Mouse (Mus musculus) liver, embryonic 11.5 days (tissue): ENCODE data around the gene Bean1. TPM values are rescaled to one million over a fixed set of nuclear protein-coding genes. Genes with fewer than 3 reads are reported as not detected.

Experiments
- ATAC-seq: fragments of 200-750 bp; cut with Nextera tagmentation; replicated peaks from 2 replicates; pipeline ENCODE4 v1.8.0; 2017; ENCODE audit warnings: moderate number of reproducible peaks, mild to moderate bottlenecking, moderate TSS enrichment, moderate library complexity; ENCODE audit not compliant: low FRiP score
- DNase-seq: peaks from one replicate; pipeline ENCODE4 v3.0.0-alpha.2; 2017; ENCODE audit warnings: low spot score
- H3K27ac ChIP-seq: fragments of 300-500 bp; sonication (generic); 2 replicates; pipeline ENCODE4 v1.5.1; 2014; ENCODE audit warnings: mild to moderate bottlenecking, low read depth, low read length, control low read depth
- H3K27me3 ChIP-seq: fragments of 300-500 bp; sonication (generic); replicated peaks from 2 replicates; pipeline ENCODE4 v1.6.1; 2014; ENCODE audit warnings: low read length, mixed read lengths; ENCODE audit not compliant: control insufficient read depth, insufficient read depth
- H3K36me3 ChIP-seq: fragments of 300-500 bp; sonication (generic); 2 replicates; pipeline ENCODE4 v1.6.1; 2014; ENCODE audit warnings: mild to moderate bottlenecking, low read length, moderate library complexity, mixed read lengths; ENCODE audit not compliant: control insufficient read depth, insufficient read depth
- H3K4me1 ChIP-seq: fragments of 300-500 bp; sonication (generic); replicated peaks from 2 replicates; pipeline ENCODE4 v1.6.1; 2014; ENCODE audit warnings: low read length, mixed read lengths; ENCODE audit not compliant: control insufficient read depth, insufficient read depth
- H3K4me2 ChIP-seq: fragments of 300-500 bp; sonication (generic); 2 replicates; pipeline ENCODE4 v1.6.1; 2014; ENCODE audit warnings: mild to moderate bottlenecking, control low read depth, moderate library complexity
- H3K4me3 ChIP-seq: fragments of 300-500 bp; sonication (generic); 2 replicates; pipeline ENCODE4 v1.5.1; 2014; ENCODE audit warnings: low read depth, low read length, control low read depth
- H3K9ac ChIP-seq: fragments of 300-500 bp; sonication (generic); 2 replicates; pipeline ENCODE4 v1.6.1; 2014; ENCODE audit warnings: low read depth, low read length, control low read depth
- H3K9me3 ChIP-seq: fragments of 300-500 bp; sonication (generic); 2 replicates; pipeline ENCODE4 v1.6.1; 2016; ENCODE audit warnings: low read length, inconsistent platforms, mixed read lengths; ENCODE audit not compliant: control insufficient read depth
- WGBS: fragments of 180-500 bp; shearing (Covaris S2); extraction: QIAGEN DNeasy Blood & Tissue Kit; methylation state at CpG from one replicate; pipeline ENCODE4 v1.1.7; 2014; 5-methylcytosine and 5-hydroxymethylcytosine counted together
- polyA plus RNA-seq: library from polyadenylated mRNA; unstranded; fragments of >200 nt; fragmentation: Nextera tagmentation; extraction: Ambion mirVana; gene quantifications from 2 replicates; pipeline ENCODE4 v1.2.1, GENCODE M21; 2014

The Bean1 gene
- polyA plus RNA-seq, 1 experiment from 2014 or later = 0.10 TPM

GRCm38 (mm10) chr8:104246621-104247020, 76.4 kb downstream of the Bean1 start:
- Histone ChIP-seq H3K4me3 (no peak overlapping the region), H3K9ac (no peak overlapping the region), H3K9me3 (no peaks in the 10 kb centered on the region), H3K36me3 (peaks cover 4% of the 10 kb centered on the region; the same call in 1 of the 2 replicates), H3K27ac (no peak overlapping the region), H3K4me1 (peaks cover 17% of the 10 kb centered on the region), H3K4me2 (no peak overlapping the region), H3K27me3 (no peaks in the 10 kb centered on the region)
- 89% methylated on average over 4 of the region's 4 CpGs for WGBS
- ATAC-seq (no peak), DNase-seq (no peak)

- Histone ChIP-seq H3K4me3 (peak overlapping the region; percentile 66), H3K9ac (peak overlapping the region; percentile 77), H3K4me1 (peaks cover 17% of the 10 kb centered on the region), H3K9me3 (no peaks in the 10 kb centered on the region), H3K27ac (no peak overlapping the region), H3K27me3 (no peaks in the 10 kb centered on the region), H3K4me2 (peak overlapping the region; percentile 79), H3K36me3 (peaks cover 4% of the 10 kb centered on the region; the same call in 1 of the 2 replicates)
- DNase-seq (no peak), ATAC-seq (no peak)
- 52% methylated on average over 22 of the region's 22 CpGs for WGBS
Observed at GRCm38 (mm10) chr8:104247054-104247907, 77.0 kb downstream of the Bean1 start.

- 3% methylated on average over 11 of the region's 11 CpGs for WGBS
- Histone ChIP-seq H3K4me2 (peak overlapping the region; percentile 79), H3K9me3 (no peaks in the 10 kb centered on the region), H3K27ac (no peak overlapping the region), H3K27me3 (no peaks in the 10 kb centered on the region), H3K4me1 (peaks cover 17% of the 10 kb centered on the region), H3K36me3 (peaks cover 1% of the 10 kb centered on the region; the same call in 1 of the 2 replicates), H3K9ac (peak overlapping the region; percentile 77), H3K4me3 (peak overlapping the region; percentile 66)
- DNase-seq = peak; percentile 43
- peak; percentile 35; the same call in 1 of the 2 replicates for ATAC-seq
Observed at GRCm38 (mm10) chr8:104247908-104248275, 77.7 kb downstream of the Bean1 start.

- WGBS = 0% methylated on average over 28 of the region's 28 CpGs
- DNase-seq = peak; percentile 83
- H3K4me3 ChIP-seq = peak within 1 kb of the TSS; percentile 66
- no peaks in the 10 kb centered on the region for H3K27me3 ChIP-seq
- no peaks in the 10 kb centered on the region for H3K36me3 ChIP-seq
- peak within 1 kb of the TSS; percentile 79 for H3K4me2 ChIP-seq
- peaks cover 17% of the 10 kb centered on the region for H3K4me1 ChIP-seq
- ATAC-seq = peak; percentile 87
- H3K9me3 ChIP-seq = no peaks in the 10 kb centered on the region
- peak within 1 kb of the TSS; percentile 77 for H3K9ac ChIP-seq
- H3K27ac ChIP-seq = no peak within 1 kb of the TSS
Observed at GRCm38 (mm10) chr8:104248276-104248675, 78.0 kb downstream of the Bean1 start, which contains the start of gene Tk2. Gene Tk2, minus strand, starts transcription at chr8:104248558.

- no peak for DNase-seq
- peaks cover 17% of the 10 kb centered on the region for H3K4me1 ChIP-seq
- H3K36me3 ChIP-seq = no peaks in the 10 kb centered on the region
- H3K27me3 ChIP-seq = no peaks in the 10 kb centered on the region
- H3K4me2 ChIP-seq = no peak overlapping the region
- no peak for ATAC-seq
- 78% methylated on average over 7 of the region's 7 CpGs for WGBS
- H3K4me3 ChIP-seq = no peak overlapping the region
- no peak overlapping the region for H3K27ac ChIP-seq
- no peaks in the 10 kb centered on the region for H3K9me3 ChIP-seq
- H3K9ac ChIP-seq = no peak overlapping the region
Observed at GRCm38 (mm10) chr8:104249442-104249996, 79.3 kb downstream of the Bean1 start.

- Histone ChIP-seq H3K9me3 (no peaks in the 10 kb centered on the region), H3K9ac (peak within 1 kb of the TSS; percentile 68), H3K4me2 (peak within 1 kb of the TSS; percentile 91), H3K4me3 (peak within 1 kb of the TSS; percentile 67), H3K4me1 (peaks cover 17% of the 10 kb centered on the region), H3K36me3 (no peaks in the 10 kb centered on the region), H3K27me3 (no peaks in the 10 kb centered on the region), H3K27ac (peak within 1 kb of the TSS; percentile 60)
- peak; percentile 87 for DNase-seq
- peak; percentile 86 for ATAC-seq
- WGBS = 4% methylated on average over 41 of the region's 41 CpGs
Observed at GRCm38 (mm10) chr8:104250439-104251367, 80.5 kb downstream of the Bean1 start, which contains the start of gene Cklf. Gene Cklf, plus strand, starts transcription at chr8:104250861.

GRCm38 (mm10) chr8:104251461-104251860, 81.2 kb downstream of the Bean1 start:
- ATAC-seq = no peak
- Histone ChIP-seq H3K36me3 (no peaks in the 10 kb centered on the region), H3K4me1 (peaks cover 17% of the 10 kb centered on the region), H3K9me3 (no peaks in the 10 kb centered on the region), H3K9ac (peak overlapping the region; percentile 68), H3K27ac (no peak overlapping the region), H3K4me3 (peak overlapping the region; percentile 67), H3K27me3 (no peaks in the 10 kb centered on the region), H3K4me2 (peak overlapping the region; percentile 91)
- WGBS = 0% methylated on average over 7 of the region's 7 CpGs
- DNase-seq = no peak

- peak; percentile 34 for DNase-seq
Observed at GRCm38 (mm10) chr8:104253016-104253415, 82.8 kb downstream of the Bean1 start.

More at GRCm38 (mm10) chr8:104253016-104253415, 82.8 kb downstream of the Bean1 start:
- Histone ChIP-seq H3K36me3 (peaks cover under 1% of the 10 kb centered on the region), H3K27ac (no peak overlapping the region), H3K27me3 (no peaks in the 10 kb centered on the region), H3K4me1 (peaks cover 7% of the 10 kb centered on the region; the same call in 1 of the 2 replicates), H3K9ac (no peak overlapping the region), H3K9me3 (no peaks in the 10 kb centered on the region), H3K4me3 (no peak overlapping the region), H3K4me2 (no peak overlapping the region)
- no peak for ATAC-seq
- WGBS = 77% methylated on average over 3 of the region's 3 CpGs
